Mouse (Mus musculus) granulocyte monocyte progenitor cell, adult 5-6 weeks (primary cell): Measurements from ENCODE around the gene Drg2. TPM values are rescaled to one million over a fixed set of nuclear protein-coding genes. Genes with fewer than 3 reads are reported as not detected.

ENCODE experiments used
- ATAC-seq: replicated peaks from 2 replicates; pipeline ENCODE4 v1.8.0; 2016; ENCODE audit warnings: mild to moderate bottlenecking, moderate TSS enrichment, inconsistent platforms; ENCODE audit not compliant: poor library complexity, severe bottlenecking
- total RNA-seq, 2 experiments: library from RNA; stranded (forward) in 1 of 2; stranded (reverse) in 1 of 2; fragments of 200-712, 200-1000 nt in 1 of 2; fragments of >200 nt in 1 of 2; fragmentation: Nextera tagmentation in 1 of 2; gene quantifications; 2 replicates each; pipeline ENCODE4 v1.2.3; 2014 to 2017

The Drg2 gene
- total RNA-seq, 2 experiments from 2014 or later: 60.9 to 73.4 TPM

- peak; percentile 73; the same call in 1 of the 2 replicates for ATAC-seq
Measured at GRCm38 (mm10) chr11:60465943-60466380, 11.6 kb downstream of the Drg2 start.

GRCm38 (mm10) chr11:60469039-60469438 lies 14.6 kb downstream of the Drg2 start, which contains the start of gene Myo15:
Myo15 (plus strand) TSS chr11:60469339.
- no peak for ATAC-seq

DNA sequence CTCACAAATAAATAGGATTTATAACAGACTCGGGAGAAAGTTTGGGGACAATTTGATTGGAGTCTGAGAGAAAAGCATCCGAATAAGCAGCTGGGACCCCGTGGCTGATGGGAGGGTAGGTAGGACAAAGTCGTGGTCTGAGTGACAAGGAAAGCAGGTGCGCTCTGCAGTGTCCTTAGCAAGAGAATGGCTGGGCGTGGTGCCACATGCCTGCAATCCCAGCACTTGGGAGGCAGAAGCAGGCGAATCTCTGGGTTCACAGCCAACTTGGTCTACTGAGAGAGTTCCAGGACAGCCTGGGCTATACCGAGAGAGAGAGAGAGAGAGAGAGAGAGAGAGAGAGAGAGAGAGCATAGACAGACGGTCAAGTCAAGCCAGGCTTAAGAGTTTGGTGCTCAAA lies 16.4 kb downstream of the Drg2 start:
- ATAC-seq: no peak

GRCm38 (mm10) chr11:60474534-60474933 lies 20.1 kb downstream of the Drg2 start:
- no peak for ATAC-seq

- ATAC-seq: no peak
Measured at GRCm38 (mm10) chr11:60475668-60476362, 21.4 kb downstream of the Drg2 start.

DNA sequence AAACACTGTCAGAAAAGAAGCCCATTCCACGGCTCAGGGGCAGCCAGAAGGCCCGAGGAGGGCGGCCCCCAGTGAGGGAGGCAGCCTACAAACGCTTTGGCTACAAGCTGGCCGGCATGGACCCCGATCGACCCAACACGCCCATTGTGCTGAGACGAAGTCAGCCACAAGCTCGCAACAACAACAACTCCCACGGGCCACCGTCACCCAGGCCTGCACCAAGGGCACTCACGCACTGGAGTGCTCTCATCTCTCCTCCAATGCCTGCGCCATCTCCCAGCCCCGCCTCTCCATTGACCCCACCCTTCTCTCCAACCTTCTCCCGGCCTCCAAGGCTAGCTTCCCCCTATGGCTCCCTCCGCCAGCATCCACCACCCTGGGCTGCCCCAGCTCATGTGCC lies 23.7 kb downstream of the Drg2 start:
- ATAC-seq: no peak

DNA sequence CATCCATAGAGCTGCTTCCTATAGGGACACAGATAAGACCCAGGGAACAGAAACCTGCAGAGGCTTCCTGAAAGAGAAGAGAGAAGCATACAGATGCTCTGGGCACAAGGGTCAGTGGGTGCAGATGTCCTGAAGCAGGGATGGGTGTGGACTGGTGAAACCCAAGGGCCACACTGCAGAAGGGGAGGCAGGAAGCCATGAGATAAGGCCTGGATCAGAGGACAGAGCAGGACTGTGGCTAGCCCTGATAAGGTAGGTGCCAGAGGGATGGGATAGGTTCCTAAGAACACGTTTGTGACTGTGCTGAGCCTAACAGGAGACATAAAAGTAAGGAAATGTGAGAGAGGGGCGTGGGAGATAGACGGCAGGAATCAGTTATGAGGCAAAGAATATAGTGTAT lies 31.9 kb downstream of the Drg2 start:
- ATAC-seq: no peak

DNA sequence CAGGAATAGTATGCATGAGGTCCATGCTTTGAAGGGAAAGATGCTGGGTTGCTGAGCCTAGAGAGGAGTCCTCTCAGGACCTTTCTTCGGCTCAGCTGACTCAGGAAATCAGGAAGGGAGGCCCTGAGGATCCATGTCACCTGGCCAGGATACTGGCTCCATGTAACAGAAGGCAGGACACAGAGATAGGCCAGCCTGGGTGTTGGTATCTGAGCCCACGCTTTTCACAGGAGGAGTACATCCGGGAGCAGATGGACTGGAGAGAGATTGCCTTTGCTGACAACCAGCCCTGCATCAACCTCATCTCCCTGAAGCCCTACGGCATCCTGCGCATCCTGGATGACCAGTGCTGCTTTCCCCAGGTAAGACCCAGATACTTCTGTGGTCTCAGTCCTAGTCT lies 38.3 kb downstream of the Drg2 start:
- ATAC-seq: no peak

GRCm38 (mm10) chr11:60495692-60496091 lies 41.3 kb downstream of the Drg2 start:
- no peak for ATAC-seq

DNA sequence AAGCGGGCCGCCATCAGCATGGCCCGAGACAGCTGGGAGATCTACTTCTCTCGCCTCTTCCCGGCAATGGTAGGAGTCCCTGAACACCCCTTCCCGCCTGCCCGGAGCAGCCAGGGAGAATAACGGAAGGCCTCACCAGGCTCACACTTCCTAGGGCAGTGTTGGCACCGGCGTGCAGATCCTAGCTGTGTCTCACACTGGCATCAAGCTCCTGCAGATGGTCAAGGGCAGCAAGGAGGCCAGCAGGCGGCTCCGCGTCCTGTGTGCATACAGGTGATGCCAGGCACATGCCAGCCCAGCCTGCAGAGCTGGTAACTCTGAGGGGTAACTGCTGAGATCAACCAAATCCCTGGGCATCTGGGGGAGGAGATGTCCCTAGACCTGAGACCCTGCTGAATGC lies 52.9 kb downstream of the Drg2 start:
- ATAC-seq: no peak

DNA sequence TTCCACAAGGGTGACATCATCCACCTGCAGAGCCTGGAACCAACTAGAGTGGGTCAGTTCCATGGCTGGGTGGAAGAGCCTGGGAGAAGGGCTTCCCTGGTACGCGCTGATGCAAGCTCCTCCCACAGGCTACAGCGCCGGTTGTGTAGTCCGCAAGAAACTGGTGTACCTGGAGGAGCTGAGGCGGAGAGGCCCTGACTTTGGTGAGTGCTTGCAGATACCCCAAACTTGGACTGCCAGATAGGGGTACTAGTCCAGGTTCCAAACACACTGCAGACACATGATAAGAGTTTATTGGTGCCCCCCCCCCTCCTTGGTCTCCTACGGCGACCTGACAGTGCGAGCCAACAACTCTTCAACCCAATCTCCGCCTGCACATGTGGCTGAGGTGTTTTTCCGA lies 54.6 kb downstream of the Drg2 start:
- no peak for ATAC-seq

- ATAC-seq: peak; percentile 62
Measured at GRCm38 (mm10) chr11:60509500-60509899, 55.1 kb downstream of the Drg2 start.

DNA sequence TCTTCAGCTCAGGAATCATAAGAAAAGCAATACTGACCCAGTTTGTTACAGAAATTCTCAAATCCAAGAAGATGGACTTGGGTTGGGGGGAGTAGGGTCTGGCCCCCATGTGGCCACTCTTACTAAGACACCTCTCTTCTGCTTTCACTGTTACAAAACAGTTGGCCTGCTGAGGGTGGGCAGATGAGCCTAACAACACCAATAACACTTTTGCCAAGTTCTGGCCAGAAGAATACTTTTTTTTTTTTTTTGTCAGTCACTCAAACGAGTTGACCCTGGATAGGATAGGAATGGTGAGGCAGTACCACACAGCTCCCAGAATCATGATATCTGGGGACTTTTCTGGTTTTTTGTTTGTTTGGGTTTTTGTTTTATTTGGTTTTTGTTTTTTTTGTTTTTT lies 57.5 kb downstream of the Drg2 start:
- no peak; the same call in 1 of the 2 replicates for ATAC-seq

DNA sequence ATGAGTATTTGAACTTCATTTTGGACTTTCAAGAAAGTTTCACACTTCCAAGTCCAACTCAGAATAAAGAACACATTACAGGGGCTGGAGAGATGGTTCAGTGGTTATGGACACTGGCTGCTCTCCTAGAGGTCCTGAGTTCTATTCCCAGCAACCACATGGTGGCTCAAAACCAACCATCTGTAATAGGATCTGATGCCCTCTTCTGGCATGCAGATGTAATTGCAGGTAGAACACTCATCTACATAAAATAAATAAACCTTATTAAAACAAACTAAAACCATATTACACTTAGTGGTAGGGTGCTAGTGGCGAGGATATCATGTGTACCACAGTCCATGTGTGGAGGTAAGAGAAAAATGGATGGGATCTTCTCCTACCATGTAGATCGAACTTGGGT lies 58.1 kb downstream of the Drg2 start:
- no peak for ATAC-seq

DNA sequence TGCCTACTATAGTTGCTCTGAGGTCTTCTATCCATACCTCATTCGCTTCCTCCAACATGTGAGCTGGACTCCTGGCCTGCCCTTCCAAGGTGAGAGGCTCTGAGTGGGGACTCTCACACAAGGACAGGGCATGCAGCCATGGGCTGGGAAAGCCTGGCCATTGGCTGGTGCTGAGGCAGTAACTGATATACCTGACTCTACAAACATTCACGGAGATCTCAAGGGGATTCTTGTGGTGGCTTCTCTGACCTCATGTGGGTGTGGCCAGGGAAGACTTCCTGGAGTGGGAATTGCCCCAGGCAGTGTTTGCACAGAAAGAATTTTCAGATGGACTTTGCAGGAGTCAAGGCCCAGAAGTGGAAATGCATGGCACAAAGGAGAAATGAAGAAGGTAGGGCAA lies 60.5 kb downstream of the Drg2 start:
- no peak for ATAC-seq

- ATAC-seq: no peak
Measured at GRCm38 (mm10) chr11:60518305-60518704, 63.9 kb downstream of the Drg2 start.

Other genes starting within 250 kb of the Drg2 start
- gene Srebf1, start 232.0 kb upstream of the Drg2 start, total RNA-seq (2014; fragmentation: Nextera tagmentation): 27.3 and 33.0 TPM in 2 replicates
- 36.8 and 42.0 TPM in 2 replicates for gene Srebf1, start 232.0 kb upstream of the Drg2 start, total RNA-seq (2017)
- 14.1 and 16.8 TPM in 2 replicates for gene Tom1l2, start 101.7 kb upstream of the Drg2 start, total RNA-seq (2014; fragmentation: Nextera tagmentation)
- gene Tom1l2, start 101.7 kb upstream of the Drg2 start, total RNA-seq (2017): 3.3 and 5.0 TPM in 2 replicates
- gene Drc3, start 101.3 kb upstream of the Drg2 start, total RNA-seq (2014; fragmentation: Nextera tagmentation): 1.8 TPM in 1 of 2 replicates, not detected in the other
- 0.52 and 1.2 TPM in 2 replicates for gene Drc3, start 101.3 kb upstream of the Drg2 start, total RNA-seq (2017)
- 22.3 and 25.4 TPM in 2 replicates for gene Gid4, start 37.4 kb upstream of the Drg2 start, total RNA-seq (2014; fragmentation: Nextera tagmentation)
- gene Gid4, start 37.4 kb upstream of the Drg2 start, total RNA-seq (2017): 28.5 and 29.5 TPM in 2 replicates
- gene Atpaf2, start 36.1 kb upstream of the Drg2 start, total RNA-seq (2014; fragmentation: Nextera tagmentation): 26.8 and 31.7 TPM in 2 replicates
- gene Atpaf2, start 36.1 kb upstream of the Drg2 start, total RNA-seq (2017): 49.5 and 52.1 TPM in 2 replicates
- not detected in 2 replicates for gene Myo15, start 14.7 kb downstream of the Drg2 start, total RNA-seq (2014; fragmentation: Nextera tagmentation)
- 0.30 TPM in 1 of 2 replicates, not detected in the other for gene Myo15, start 14.7 kb downstream of the Drg2 start, total RNA-seq (2017)
- gene Alkbh5, start 81.8 kb downstream of the Drg2 start, total RNA-seq (2014; fragmentation: Nextera tagmentation): 24.3 and 27.9 TPM in 2 replicates
- gene Alkbh5, start 81.8 kb downstream of the Drg2 start, total RNA-seq (2017): 24.9 and 31.7 TPM in 2 replicates
- gene Llgl1, start 245.1 kb downstream of the Drg2 start, total RNA-seq (2014; fragmentation: Nextera tagmentation): 11.2 and 11.8 TPM in 2 replicates
- 3.2 TPM in 2 replicates for gene Llgl1, start 245.1 kb downstream of the Drg2 start, total RNA-seq (2017)